Mouse (Mus musculus): Measurements from ENCODE around the gene Olfr1153.

Gene Olfr1153

GRCm38 (mm10) chr2:87894662-87895061 lies at the start of gene Olfr1153:
TSS of gene Olfr1153 (plus strand) at chr2:87894962.
- no peak for DNase-seq (ENCODE audit: low spot score)

DNA sequence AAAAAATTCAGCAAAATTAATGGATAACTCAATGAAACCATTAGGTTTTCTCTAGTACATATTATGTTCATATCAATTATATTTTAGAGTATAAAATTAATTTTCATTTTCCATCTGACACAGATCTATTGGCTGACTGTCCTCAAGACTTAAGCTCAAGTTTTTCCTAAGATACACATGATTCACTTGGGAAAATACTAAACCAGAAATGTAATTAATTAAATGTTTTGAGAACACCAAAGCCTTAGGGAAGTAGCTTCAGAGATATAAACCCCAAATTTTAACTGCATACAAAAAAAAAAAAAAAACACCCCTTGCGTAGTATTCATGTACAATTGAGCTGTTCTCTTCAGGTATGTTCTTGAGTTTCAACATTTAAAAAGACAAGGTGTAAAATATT lies 39.2 kb upstream of the Olfr1153 start, which contains the start of gene Olfr1151:
TSS of gene Olfr1151 (plus strand) at position 301 of the 400 bp plus-strand sequence.
- DNase-seq (ENCODE audit: low spot score): no peak

GRCm38 (mm10) chr2:87866192-87866591 lies 28.6 kb upstream of the Olfr1153 start, which contains the start of gene Olfr1152:
TSS of gene Olfr1152 (plus strand) at chr2:87866492.
- DNase-seq (ENCODE audit: low spot score): no peak

- DNase-seq (ENCODE audit: low spot score): no peak
These were observed 10.3 kb downstream of the Olfr1153 start, which contains the start of gene Olfr1154 for GRCm38 (mm10) chr2:87905066-87905465. TSS of gene Olfr1154 (minus strand) at chr2:87905166.

GRCm38 (mm10) chr2:87945037-87945436 lies 50.3 kb downstream of the Olfr1153 start, which contains the start of gene Olfr1155:
TSS of gene Olfr1155 (minus strand) at chr2:87945137.
- DNase-seq (ENCODE audit: low spot score): no peak
